Comparison of ENCODE assay signal across 26 mouse cellular contexts in genomic region chr1:179272351-179272750, GRCm38 (mm10).
DNase-seq lines count a peak whose midpoint lies in the region; ATAC-seq and TF ChIP-seq lines count a peak whose summit lies in the region.
"Had no signal": no experiment of that assay in that cellular context is flagged by ENCODE, and none has a peak within 500 bp of the region (broad histone marks: within the 10 kb centered on the region; RNA-seq: fewer than 3 reads in every experiment).

No protein-coding gene starts in this region.

- H3K4me1 ChIP-seq in ES-Bruce4 (ENCODE audit: control insufficient read depth, insufficient read depth, low read length): peaks cover 8% of the 10 kb centered on the region
- H3K4me1 ChIP-seq in midbrain, embryonic 13.5 days (replicated peaks): 0 out of 2 replicates have a peak, but pooled peaks cover 4% of the 10 kb centered on the region

- H3K9me3 ChIP-seq in ES-Bruce4 (replicated peaks; ENCODE audit: control insufficient read depth, insufficient read depth, low read length, poor library complexity, severe bottlenecking): peaks cover 30% of the 10 kb centered on the region
- H3K9me3 ChIP-seq in midbrain, embryonic 13.5 days: peaks cover 9% of the 10 kb centered on the region

- DNase-seq in ES-CJ7 (ENCODE audit: low read depth, low spot score) (peak; percentile 76), R1 (ENCODE audit: low read depth, low spot score) (peak; percentile 92), ZHBTc4 (ENCODE audit: low read depth, low spot score) (peak; percentile 43)
- DNase-seq in urinary bladder, postnatal 36 days (ENCODE audit: low spot score in 2 of 2): no peak
- DNase-seq in heart, postnatal 36 days: no peak
- no peak for DNase-seq in kidney, postnatal 25 days
- DNase-seq: adrenal gland, adult 2 months; adrenal gland, adult 8-10 months; adrenal gland, postnatal 10 days; adrenal gland, postnatal 14 days; adrenal gland, postnatal 25 days; adrenal gland, postnatal 36 days; B cell, adult 2 months; cerebellum, adult 11 months; cerebellum, adult 11-12 months; cerebellum, adult 18-20 months; cerebellum, adult 2 months; cerebellum, adult 8-10 months; cerebellum, adult 9-10 months had no signal

- no peak overlapping the region for H3K4me3 ChIP-seq in ES-Bruce4 (ENCODE audit: low read depth, low read length)
- no peak overlapping the region for H3K4me3 ChIP-seq in midbrain, embryonic 13.5 days (replicated peaks)

- no peak for TF ChIP-seq CTCF in ES-Bruce4 (IDR thresholded peaks at IDR 0.05; ENCODE audit: low read depth, low read length)

- intact Hi-C loops in heart, postnatal 36 days (cut with DNase I): no loop called here

- TF ChIP-seq POLR2A in ES-Bruce4 (IDR thresholded peaks at IDR 0.05; ENCODE audit: insufficient read depth, low read length): no peak

- no peak overlapping the region for H3K4me2 ChIP-seq in midbrain, embryonic 13.5 days (replicated peaks)

- peak overlapping the region; percentile 66 for H3K27ac ChIP-seq in ES-Bruce4 (ENCODE audit: insufficient read depth, low read length)
- no peak overlapping the region for H3K27ac ChIP-seq in midbrain, embryonic 13.5 days

- H3K36me3 ChIP-seq in ES-Bruce4 (ENCODE audit: control insufficient read depth, insufficient read depth, low read length, poor library complexity, severe bottlenecking): no peaks in the 10 kb centered on the region
- H3K36me3 ChIP-seq in midbrain, embryonic 13.5 days: no peaks in the 10 kb centered on the region
- H3K36me3 ChIP-seq: G1E had no signal

- no peak for ATAC-seq in midbrain, embryonic 13.5 days
- ATAC-seq: activated CD4-positive, CD25-positive, alpha-beta regulatory T cell, adult 4 months; CD4-positive, CD25-positive, alpha-beta regulatory T cell, adult 4 months; Patski had no signal

- H3K27me3 ChIP-seq in ES-Bruce4 (ENCODE audit: control insufficient read depth, insufficient read depth, low read length, poor library complexity, severe bottlenecking): no peaks in the 10 kb centered on the region
- H3K27me3 ChIP-seq in midbrain, embryonic 13.5 days: no peaks in the 10 kb centered on the region
- H3K27me3 ChIP-seq: CH12.LX, Patski had no signal

- no peak overlapping the region for H3K9ac ChIP-seq in ES-Bruce4 (ENCODE audit: low read depth, poor library complexity, severe bottlenecking)
- H3K9ac ChIP-seq in midbrain, embryonic 13.5 days (replicated peaks): no peak overlapping the region

- no peak for TF ChIP-seq EP300 in ES-Bruce4 (IDR thresholded peaks at IDR 0.05; ENCODE audit: insufficient read depth, low read depth, low read length)

Comparison
In these comparisons a context has a peak if more than half of its experiments do, and no peak if none do; other contexts are left out.
1. DNase-seq: peak in ES-CJ7 (single experiment), R1 (single experiment) and ZHBTc4 (single experiment); none in urinary bladder, postnatal 36 days (0 of 2), heart, postnatal 36 days (0 of 2) and kidney, postnatal 25 days (0 of 2).